Mouse (Mus musculus) gastrocnemius, adult 18-20 months (tissue): Measurements from ENCODE around the gene Asxl2. TPM values are rescaled to one million over a fixed set of nuclear protein-coding genes. Genes with fewer than 3 reads are reported as not detected.
"Not testable (repeated sequence)": the region's sequence is repeated elsewhere in the genome, so short reads cannot be mapped to it uniquely, and the experiment has no call there.

Source experiments
- DNase-seq: peaks from one replicate; pipeline ENCODE4 v3.0.0; 2021; ENCODE audit warnings: low spot score
- total RNA-seq, 2 experiments: library from RNA; stranded (reverse); gene quantifications; 2 replicates each; pipeline ENCODE4 v1.2.3; 2021

The Asxl2 gene
- total RNA-seq, 2 experiments from 2014 or later: 15.2 to 17.1 TPM

- peak; percentile 64 for DNase-seq
Measured at GRCm38 (mm10) chr12:3427067-3427889, 621 bp downstream of the Asxl2 start.

GRCm38 (mm10) chr12:3427891-3428775, 1.5 kb downstream of the Asxl2 start:
- no peak for DNase-seq

DNA sequence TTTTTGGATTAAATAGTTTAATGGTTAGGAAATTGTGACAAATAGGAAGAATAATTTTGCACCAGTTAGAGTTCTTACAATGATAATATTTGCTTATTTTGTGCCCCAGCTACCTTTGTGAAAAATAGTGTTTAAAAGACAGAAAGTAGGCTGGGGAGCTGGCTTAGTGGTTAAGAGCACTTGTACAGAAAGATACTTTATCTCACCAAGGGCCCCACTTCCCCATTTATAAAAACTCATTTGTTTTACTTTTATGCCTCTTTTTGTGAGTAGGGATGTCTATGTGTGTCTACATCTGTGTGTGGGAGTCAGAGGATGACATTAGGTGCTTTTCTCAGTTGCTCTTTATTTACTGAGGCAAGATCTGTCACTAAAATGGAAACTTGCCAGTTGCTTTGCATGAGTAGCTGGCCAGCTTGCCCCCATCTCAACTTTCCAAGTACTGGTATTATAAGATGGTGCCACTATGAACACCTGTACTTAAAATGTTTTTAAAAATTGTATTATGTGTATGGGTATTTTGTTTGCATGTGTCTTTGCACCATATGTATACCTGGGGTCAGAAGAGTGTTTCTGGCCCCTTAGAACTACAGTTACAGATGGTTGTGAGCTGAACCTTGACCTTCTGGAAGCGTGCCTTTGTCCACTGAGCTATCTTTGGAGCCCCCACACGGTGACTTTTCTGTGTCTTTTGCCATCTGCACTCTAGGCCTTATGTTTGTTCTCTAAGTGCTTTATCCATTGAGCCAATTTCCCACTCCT, 3.2 kb downstream of the Asxl2 start:
- DNase-seq: no peak

DNA sequence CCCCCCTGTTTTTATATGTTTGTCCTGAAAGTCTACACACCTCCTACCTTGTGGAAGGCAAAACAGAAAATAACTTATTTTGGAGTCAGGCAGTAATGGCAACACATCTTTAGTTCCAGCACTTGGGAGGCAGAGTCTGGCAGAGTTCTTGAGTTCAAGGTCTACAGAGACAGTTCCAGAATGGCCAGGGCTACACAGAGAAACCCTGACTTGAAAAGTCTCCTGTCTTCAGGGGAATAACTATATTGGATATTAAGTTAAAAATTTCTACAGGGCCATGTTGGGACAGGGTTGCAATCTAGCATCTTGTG, 3.7 kb downstream of the Asxl2 start:
- DNase-seq: no peak

- DNase-seq: no peak
Measured at GRCm38 (mm10) chr12:3430985-3431384, 4.3 kb downstream of the Asxl2 start.

GRCm38 (mm10) chr12:3433736-3434135, 7.1 kb downstream of the Asxl2 start:
- no peak for DNase-seq

DNA sequence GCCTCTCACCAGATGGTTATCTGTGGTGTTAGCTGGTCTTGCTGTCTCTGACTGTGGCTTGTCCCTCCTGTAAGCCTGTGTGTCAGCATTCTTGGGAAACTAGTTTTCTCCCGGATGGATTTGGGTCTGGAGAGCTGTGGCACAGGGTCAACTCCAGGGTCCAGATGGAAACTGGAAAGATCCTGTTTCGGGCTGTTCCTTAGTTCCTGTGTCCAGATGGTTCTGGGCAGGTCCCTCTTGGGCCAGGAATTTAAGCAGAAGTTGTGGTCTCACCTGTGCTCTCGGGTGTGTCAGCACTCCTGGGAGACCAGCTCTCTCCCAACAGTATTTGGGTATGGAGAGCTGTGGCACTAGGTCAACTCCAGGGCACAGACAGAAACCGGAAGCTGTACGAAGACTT, 9.8 kb downstream of the Asxl2 start:
- no peak for DNase-seq

- DNase-seq: no peak
Measured at GRCm38 (mm10) chr12:3437815-3438214, 11.2 kb downstream of the Asxl2 start.

GRCm38 (mm10) chr12:3440916-3441315, 14.3 kb downstream of the Asxl2 start:
- no peak for DNase-seq

DNA sequence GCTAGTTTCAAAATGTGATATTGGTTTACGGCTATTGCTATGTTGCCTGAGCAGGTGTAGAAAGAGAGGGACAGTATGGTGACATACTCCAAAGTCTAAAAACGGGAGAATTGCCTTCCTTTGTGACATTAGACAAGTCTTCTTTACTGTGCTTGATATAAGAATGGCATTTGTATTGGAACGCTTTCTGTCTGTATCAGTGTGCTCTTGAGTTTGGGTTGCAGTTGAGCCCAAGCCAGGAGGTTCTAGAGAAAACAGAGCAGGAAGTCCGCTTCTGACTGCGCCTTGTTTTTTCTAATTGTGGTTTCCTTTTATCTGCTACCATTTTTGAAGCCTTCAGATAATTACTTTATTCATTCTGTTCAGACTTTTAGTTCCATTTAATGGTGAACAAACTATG, 14.7 kb downstream of the Asxl2 start:
- DNase-seq: no peak

DNA sequence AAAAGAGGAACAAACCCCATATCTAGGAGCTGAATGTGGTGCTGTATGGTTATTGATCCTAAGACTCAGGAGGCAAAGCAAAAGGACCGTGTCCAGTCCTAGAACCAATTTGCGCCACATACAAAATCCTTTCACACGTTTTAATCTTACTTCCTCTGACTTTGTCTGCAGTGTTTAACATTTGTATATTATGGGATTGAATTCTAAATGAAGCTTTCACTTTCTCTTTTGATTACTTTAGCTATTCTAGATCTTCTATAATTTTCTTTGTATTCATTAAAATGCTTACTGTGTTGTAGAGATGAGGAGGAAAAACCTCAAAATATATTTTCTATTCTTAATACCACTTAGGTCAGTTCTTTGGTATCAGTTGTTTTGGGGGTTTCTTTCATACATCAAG, 26.9 kb downstream of the Asxl2 start:
- DNase-seq: no peak

- DNase-seq: no peak
Measured at GRCm38 (mm10) chr12:3463087-3463486, 36.4 kb downstream of the Asxl2 start.

- DNase-seq: no peak
Measured at GRCm38 (mm10) chr12:3499662-3500061, 73.0 kb downstream of the Asxl2 start.

DNA sequence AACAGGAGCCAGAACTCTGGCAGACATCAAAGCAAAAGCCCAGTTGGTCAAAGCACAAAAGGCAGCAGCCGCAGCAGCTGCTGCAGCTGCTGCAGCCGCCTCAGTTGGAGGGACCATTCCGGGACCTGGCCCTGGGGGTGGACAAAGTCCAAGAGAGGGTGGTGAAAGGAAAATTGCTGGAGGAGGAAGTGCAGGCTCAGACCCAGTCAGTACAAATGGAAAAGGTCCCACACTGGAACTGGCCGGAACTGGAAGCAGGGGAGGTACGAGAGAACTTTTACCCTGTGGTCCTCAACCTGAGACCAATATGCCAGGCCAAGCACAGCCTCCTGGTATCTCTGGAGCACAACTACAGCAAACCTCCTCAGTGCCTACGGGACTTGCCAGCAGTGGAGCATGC, 73.4 kb downstream of the Asxl2 start:
- peak; percentile 48 for DNase-seq

DNA sequence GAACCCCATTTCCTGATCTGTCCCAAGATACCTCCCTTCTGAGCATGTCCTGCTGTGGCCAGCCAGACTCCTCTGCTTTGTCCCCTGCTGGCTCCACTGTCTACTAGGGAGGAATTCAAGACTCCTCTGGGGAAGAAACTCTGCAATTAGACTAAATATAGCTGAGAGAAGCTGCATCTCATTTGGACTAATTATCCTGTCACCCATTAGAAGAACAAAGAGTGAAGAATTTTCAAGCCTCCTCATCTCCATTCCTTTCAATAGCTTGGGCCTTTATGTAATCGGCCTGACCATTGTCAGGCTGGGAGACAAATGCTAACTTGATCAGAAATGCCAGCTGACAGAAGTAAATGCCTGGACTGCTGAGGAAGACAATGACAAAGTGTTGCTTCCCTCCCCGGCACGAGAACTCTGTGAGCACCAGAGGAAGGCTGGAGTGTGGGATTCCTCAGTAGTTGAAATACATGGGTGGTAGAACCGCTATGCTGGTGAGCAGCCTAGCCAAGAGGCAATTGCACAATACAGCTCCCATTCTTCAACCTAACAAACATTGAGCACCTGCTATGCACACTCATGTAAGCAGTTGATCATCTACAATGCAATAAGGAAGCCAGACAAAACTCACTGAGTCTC, 92.1 kb downstream of the Asxl2 start:
- DNase-seq: no peak

DNA sequence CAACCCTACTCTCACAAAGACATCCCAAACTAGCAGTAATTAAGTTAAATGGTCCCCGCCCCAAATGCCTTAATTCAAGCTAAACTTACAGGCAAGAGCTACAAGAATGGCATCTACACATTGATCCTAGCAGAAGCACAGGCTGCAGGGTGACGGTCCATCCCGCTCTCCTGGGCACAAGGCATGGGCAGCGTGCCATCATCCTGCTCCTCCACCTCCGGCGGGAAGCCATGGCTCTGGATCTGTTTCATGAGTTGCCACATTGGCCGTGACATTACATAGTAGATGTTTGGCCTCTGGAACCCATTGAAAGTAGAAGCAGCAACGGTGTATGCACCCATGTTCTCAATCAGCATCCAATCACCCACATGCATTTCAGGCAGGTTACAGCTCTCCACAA, 95.1 kb downstream of the Asxl2 start:
- DNase-seq: not testable (repeated sequence)

GRCm38 (mm10) chr12:3525536-3525935, 98.9 kb downstream of the Asxl2 start:
- no peak for DNase-seq

- DNase-seq: not testable (repeated sequence)
Measured at GRCm38 (mm10) chr12:3535446-3535845, 108.8 kb downstream of the Asxl2 start.

DNA sequence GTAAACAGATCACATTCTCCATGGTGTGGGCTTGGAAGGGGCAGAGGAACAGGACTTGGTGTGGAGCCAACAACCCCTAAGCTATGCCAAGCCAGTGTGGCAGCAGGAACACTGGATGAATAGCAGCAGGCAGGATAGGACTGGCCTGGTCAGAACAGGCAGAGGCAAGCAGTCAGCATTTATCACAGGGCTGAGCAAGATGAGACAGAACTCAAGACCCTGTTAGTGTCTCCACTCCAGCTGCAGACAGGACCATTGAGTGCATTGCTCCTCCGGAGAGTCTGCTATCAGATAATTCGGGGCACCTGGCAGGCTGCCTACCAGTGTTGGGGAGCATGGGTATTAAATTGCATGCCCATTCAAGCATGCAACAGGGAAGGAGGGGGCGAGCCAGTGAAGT, 111.0 kb downstream of the Asxl2 start:
- no peak for DNase-seq

- no peak for DNase-seq
Measured at GRCm38 (mm10) chr12:3538036-3538435, 111.4 kb downstream of the Asxl2 start.

DNA sequence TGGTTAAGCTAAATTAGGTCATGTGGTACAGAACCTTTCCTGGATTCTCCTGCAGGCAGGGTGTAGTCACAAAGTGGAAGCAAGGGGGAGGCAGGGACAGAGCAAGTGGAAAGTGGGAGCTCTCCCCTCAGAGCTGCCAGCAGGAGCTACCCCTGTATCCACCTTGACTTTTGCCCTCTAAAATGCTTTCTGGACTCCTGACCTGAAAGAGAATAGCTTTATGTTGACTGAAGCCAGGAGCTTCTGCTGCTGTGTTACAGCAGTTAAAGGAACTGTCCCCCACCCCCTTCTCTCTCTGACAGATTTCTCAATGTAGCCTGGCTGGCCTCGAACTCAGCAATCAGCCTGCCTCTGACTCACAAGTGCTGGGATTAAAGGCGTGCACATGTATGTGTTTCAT, 112.9 kb downstream of the Asxl2 start:
- no peak for DNase-seq

DNA sequence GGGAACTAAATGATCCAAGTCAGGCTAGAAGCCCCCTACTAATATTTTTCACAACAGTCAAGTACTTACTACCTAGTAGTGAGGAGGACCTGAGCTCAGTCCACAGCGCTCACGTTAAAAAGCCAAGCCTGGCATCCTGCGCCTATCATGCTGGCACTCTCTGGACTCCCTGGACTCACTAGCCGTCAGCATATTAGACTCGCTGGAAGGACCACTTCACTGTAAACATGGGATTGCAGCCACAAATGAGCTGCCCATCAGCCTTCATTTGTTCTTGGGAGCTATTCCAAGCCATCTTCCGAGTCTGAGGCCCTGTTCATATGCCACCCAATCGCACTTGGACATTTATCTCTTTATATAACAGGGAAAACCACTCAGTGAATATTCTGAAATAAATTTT, 114.2 kb downstream of the Asxl2 start:
- DNase-seq: no peak
